Mouse (Mus musculus) liver, postnatal 0 days (tissue): ENCODE measurements at regions not wholly inside any gene's neighbourhood (a gene's known extent, or its start where the extent isn't known, plus 50 kb on each side); places are given as distances from the start of the nearest gene placed in this dataset.

ENCODE experiments used
- ATAC-seq: fragments of 200-750 bp; cut with Nextera tagmentation; 2 replicates; pipeline ENCODE4 v1.8.0; 2017; ENCODE audit warnings: mild to moderate bottlenecking, moderate library complexity
- DNase-seq: peaks from one replicate; pipeline ENCODE4 v3.0.0-alpha.2; 2016
- H3K27ac ChIP-seq: fragments of 300-500 bp; sonication (generic); 2 replicates; pipeline ENCODE4 v1.5.1; 2014; ENCODE audit warnings: antibody characterized with exemption, moderate library complexity, mild to moderate bottlenecking, low read depth
- H3K27me3 ChIP-seq: fragments of 300-500 bp; sonication (generic); 2 replicates; pipeline ENCODE4 v1.6.1; 2014; ENCODE audit warnings: low read length, control low read depth, mixed read lengths; ENCODE audit not compliant: insufficient read depth
- H3K36me3 ChIP-seq: fragments of 300-500 bp; sonication (generic); replicated peaks from 2 replicates; pipeline ENCODE4 v1.6.1; 2014; ENCODE audit warnings: mild to moderate bottlenecking, control low read depth, low read length, moderate library complexity, mixed read lengths; ENCODE audit not compliant: insufficient read depth
- H3K4me1 ChIP-seq: fragments of 300-500 bp; sonication (generic); 2 replicates; pipeline ENCODE4 v1.6.1; 2014; ENCODE audit warnings: antibody characterized with exemption, mild to moderate bottlenecking, control low read depth; ENCODE audit not compliant: insufficient read depth
- H3K4me2 ChIP-seq: fragments of 300-500 bp; sonication (generic); 2 replicates; pipeline ENCODE4 v1.6.1; 2014; ENCODE audit warnings: low read depth, mild to moderate bottlenecking, low read length, moderate library complexity, mixed read lengths
- H3K4me3 ChIP-seq: fragments of 300-500 bp; sonication (generic); 2 replicates; pipeline ENCODE4 v1.5.1; 2014; ENCODE audit warnings: low read depth, low read length
- H3K9ac ChIP-seq: fragments of 300-500 bp; sonication (generic); replicated peaks from 2 replicates; pipeline ENCODE4 v1.6.1; 2014; ENCODE audit warnings: mild to moderate bottlenecking, moderate library complexity
- H3K9me3 ChIP-seq: fragments of 300-500 bp; sonication (generic); 2 replicates; pipeline ENCODE4 v1.6.1; 2016; ENCODE audit warnings: mild to moderate bottlenecking, control low read depth, low read length, mixed read lengths
- CTCF ChIP-seq: sonication (generic); IDR thresholded peaks from 2 replicates; pipeline ENCODE4 v1.5.1; 2016; ENCODE audit warnings: antibody characterized with exemption, low read depth
- EP300 ChIP-seq: IDR thresholded peaks from 2 replicates; pipeline ENCODE4 v1.6.1; 2016; ENCODE audit warnings: antibody characterized with exemption, low read depth, mild to moderate bottlenecking
- WGBS: fragments of 180-500 bp; shearing (Covaris S2); extraction: QIAGEN DNeasy Blood & Tissue Kit; methylation state at CpG from one replicate; pipeline ENCODE4 v1.1.7; 2014; ENCODE audit not compliant: insufficient replicate concordance; 5-methylcytosine and 5-hydroxymethylcytosine counted together

DNA sequence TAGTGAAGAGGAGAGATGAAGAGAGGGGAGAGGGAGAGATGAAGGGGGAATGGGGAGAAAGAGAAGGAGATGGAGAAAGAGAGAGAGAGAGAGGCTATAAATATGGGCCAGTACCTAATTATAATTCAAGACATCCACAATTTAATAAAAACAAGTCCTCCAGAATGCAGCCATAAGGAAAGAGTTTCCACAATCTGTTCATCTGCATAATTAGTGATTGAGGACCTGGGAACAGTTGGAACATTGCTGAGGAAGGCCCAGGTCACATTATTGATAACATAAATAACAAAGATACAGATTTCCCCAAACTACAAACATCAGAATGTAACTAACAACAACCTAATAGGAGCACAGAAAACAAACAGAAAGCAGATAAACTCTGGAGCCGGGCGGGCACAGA, 483.0 kb upstream of the Mpdz start:
- DNase-seq (no peak), ATAC-seq (no peak)
- no peaks in the 10 kb centered on the region for H3K4me1 ChIP-seq
- H3K4me3 ChIP-seq, result no peak overlapping the region
- H3K27ac ChIP-seq, result no peak overlapping the region
- H3K4me2 ChIP-seq, result no peak overlapping the region
- no peaks in the 10 kb centered on the region for H3K27me3 ChIP-seq
- TF ChIP-seq EP300 (no peak), CTCF (no peak)
- no peak overlapping the region for H3K9ac ChIP-seq
- WGBS, result 39% methylated on average over 2 of the region's 2 CpGs
- no peaks in the 10 kb centered on the region for H3K36me3 ChIP-seq
- H3K9me3 ChIP-seq, result no peaks in the 10 kb centered on the region

GRCm38 (mm10) chr4:81924120-81924519, 481.5 kb upstream of the Mpdz start:
- Histone ChIP-seq H3K9me3 (no peaks in the 10 kb centered on the region), H3K9ac (no peak overlapping the region), H3K4me1 (no peaks in the 10 kb centered on the region), H3K36me3 (no peaks in the 10 kb centered on the region), H3K4me2 (no peak overlapping the region), H3K4me3 (no peak overlapping the region), H3K27ac (no peak overlapping the region), H3K27me3 (no peaks in the 10 kb centered on the region)
- DNase-seq (no peak), ATAC-seq (no peak)
- no peak for TF ChIP-seq CTCF
- no peak for TF ChIP-seq EP300
- WGBS, result 69% methylated on average over 1 of the region's 1 CpGs

- Histone ChIP-seq H3K9ac (no peak overlapping the region), H3K4me2 (no peak overlapping the region), H3K36me3 (no peaks in the 10 kb centered on the region), H3K4me1 (no peaks in the 10 kb centered on the region), H3K9me3 (no peaks in the 10 kb centered on the region), H3K27me3 (no peaks in the 10 kb centered on the region), H3K4me3 (no peak overlapping the region), H3K27ac (no peak overlapping the region)
- no peak for TF ChIP-seq CTCF
- TF ChIP-seq EP300, result no peak
- 60% methylated on average over 3 of the region's 3 CpGs for WGBS
- DNase-seq (no peak), ATAC-seq (no peak)
Measured at GRCm38 (mm10) chr4:81922876-81923275, 480.3 kb upstream of the Mpdz start.

GRCm38 (mm10) chr4:81914971-81915370, 472.4 kb upstream of the Mpdz start:
- 82% methylated on average over 2 of the region's 2 CpGs for WGBS
- DNase-seq, result no peak
- no peaks in the 10 kb centered on the region for H3K36me3 ChIP-seq
- H3K4me2 ChIP-seq, result no peak overlapping the region
- no peak for ATAC-seq
- H3K9ac ChIP-seq, result no peak overlapping the region
- H3K4me3 ChIP-seq, result no peak overlapping the region
- TF ChIP-seq CTCF, result no peak
- TF ChIP-seq EP300, result no peak
- no peaks in the 10 kb centered on the region for H3K27me3 ChIP-seq
- no peaks in the 10 kb centered on the region for H3K9me3 ChIP-seq
- H3K27ac ChIP-seq, result no peak overlapping the region
- H3K4me1 ChIP-seq, result no peaks in the 10 kb centered on the region

DNA sequence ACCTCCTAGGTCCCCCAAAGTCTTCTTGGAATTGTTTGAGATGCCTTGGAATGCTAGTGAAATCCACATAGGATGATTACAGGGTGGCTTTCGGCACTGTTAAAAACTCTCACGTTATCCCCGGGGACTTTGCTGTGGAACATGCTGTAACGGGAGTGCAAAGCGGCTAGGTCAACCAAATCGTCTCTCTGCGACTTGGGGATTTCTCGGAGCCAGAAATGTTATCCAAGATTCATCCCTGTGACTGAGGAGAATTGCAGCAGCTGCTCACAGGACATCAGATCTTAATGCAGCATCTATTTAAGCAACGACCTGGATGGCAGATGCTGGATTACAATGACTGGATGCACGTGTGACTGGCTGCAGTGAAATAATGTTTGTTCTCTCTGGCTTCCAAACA, 470.7 kb upstream of the Mpdz start:
- H3K36me3 ChIP-seq, result no peaks in the 10 kb centered on the region
- H3K27me3 ChIP-seq, result no peaks in the 10 kb centered on the region
- no peak overlapping the region for H3K4me2 ChIP-seq
- TF ChIP-seq CTCF (no peak), EP300 (no peak)
- no peak overlapping the region for H3K4me3 ChIP-seq
- no peaks in the 10 kb centered on the region for H3K9me3 ChIP-seq
- no peak for ATAC-seq
- no peaks in the 10 kb centered on the region for H3K4me1 ChIP-seq
- no peak overlapping the region for H3K27ac ChIP-seq
- 75% methylated on average over 10 of the region's 10 CpGs for WGBS
- DNase-seq, result no peak
- no peak overlapping the region for H3K9ac ChIP-seq

GRCm38 (mm10) chr4:81912653-81913052, 470.0 kb upstream of the Mpdz start:
- 72% methylated on average over 1 of the region's 1 CpGs for WGBS
- Histone ChIP-seq H3K9me3 (no peaks in the 10 kb centered on the region), H3K9ac (no peak overlapping the region), H3K36me3 (no peaks in the 10 kb centered on the region), H3K27me3 (no peaks in the 10 kb centered on the region), H3K4me1 (no peaks in the 10 kb centered on the region), H3K27ac (no peak overlapping the region), H3K4me2 (no peak overlapping the region), H3K4me3 (no peak overlapping the region)
- TF ChIP-seq CTCF (no peak), EP300 (no peak)
- ATAC-seq (no peak), DNase-seq (no peak)

GRCm38 (mm10) chr4:81899961-81900540, 457.4 kb upstream of the Mpdz start:
- no peaks in the 10 kb centered on the region for H3K36me3 ChIP-seq
- DNase-seq, result no peak
- H3K9ac ChIP-seq, result no peak overlapping the region
- WGBS, result 58% methylated on average over 5 of the region's 5 CpGs
- H3K27me3 ChIP-seq, result no peaks in the 10 kb centered on the region
- TF ChIP-seq EP300 (no peak), CTCF (no peak)
- H3K4me1 ChIP-seq, result no peaks in the 10 kb centered on the region
- H3K4me2 ChIP-seq, result no peak overlapping the region
- no peaks in the 10 kb centered on the region for H3K9me3 ChIP-seq
- no peak for ATAC-seq
- H3K27ac ChIP-seq, result no peak overlapping the region
- H3K4me3 ChIP-seq, result no peak overlapping the region
